Mouse (Mus musculus) urinary bladder, postnatal 4 days (tissue): Measurements from ENCODE around the gene Hoxa3.

ENCODE experiments used
- DNase-seq, 2 experiments: peaks; one replicate each; pipeline ENCODE4 v3.0.0; 2021 to 2022; ENCODE audit warnings: low spot score in 2 of 2

Gene Hoxa3

DNA sequence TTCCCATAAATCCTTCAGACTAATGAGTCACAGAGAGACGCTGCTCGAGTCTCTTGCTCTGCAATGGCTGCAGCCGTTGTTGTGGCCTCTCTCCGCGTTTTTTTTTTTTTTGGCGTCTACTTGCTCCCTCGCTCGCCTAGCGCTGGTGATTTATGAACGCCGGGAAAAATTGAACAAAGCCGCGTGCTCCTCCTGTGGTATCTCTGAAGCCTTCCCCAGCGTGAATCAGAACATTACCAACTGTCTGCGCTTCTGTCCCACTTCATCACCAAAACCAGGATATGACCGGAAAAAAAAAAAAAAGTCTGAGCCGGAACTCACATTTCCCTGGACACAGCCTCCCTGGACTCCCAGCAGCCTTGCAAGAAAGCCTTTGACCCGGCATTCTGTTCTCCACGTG lies 27.9 kb downstream of the Hoxa3 start:
- DNase-seq, result no peak

DNA sequence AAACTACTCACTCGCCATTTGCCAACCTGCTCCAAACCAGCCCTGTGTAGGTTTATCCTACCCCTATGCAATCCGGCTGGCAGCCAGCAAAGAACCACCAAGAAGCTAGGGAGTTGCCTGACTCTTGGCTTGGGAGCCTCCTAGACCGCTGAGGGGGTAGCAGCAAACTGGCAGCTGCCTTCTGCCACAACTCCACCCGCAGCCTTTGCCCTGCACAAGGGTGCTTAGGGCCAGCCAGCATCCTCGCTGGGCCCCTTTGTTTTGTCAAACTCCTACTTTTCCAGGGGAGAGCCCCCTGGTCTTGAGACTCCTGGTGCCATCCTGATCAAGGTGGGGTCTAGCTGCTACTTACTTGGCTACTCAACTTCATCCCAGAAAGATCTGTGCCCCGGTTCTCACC lies 28.5 kb downstream of the Hoxa3 start:
- no peak for DNase-seq

DNA sequence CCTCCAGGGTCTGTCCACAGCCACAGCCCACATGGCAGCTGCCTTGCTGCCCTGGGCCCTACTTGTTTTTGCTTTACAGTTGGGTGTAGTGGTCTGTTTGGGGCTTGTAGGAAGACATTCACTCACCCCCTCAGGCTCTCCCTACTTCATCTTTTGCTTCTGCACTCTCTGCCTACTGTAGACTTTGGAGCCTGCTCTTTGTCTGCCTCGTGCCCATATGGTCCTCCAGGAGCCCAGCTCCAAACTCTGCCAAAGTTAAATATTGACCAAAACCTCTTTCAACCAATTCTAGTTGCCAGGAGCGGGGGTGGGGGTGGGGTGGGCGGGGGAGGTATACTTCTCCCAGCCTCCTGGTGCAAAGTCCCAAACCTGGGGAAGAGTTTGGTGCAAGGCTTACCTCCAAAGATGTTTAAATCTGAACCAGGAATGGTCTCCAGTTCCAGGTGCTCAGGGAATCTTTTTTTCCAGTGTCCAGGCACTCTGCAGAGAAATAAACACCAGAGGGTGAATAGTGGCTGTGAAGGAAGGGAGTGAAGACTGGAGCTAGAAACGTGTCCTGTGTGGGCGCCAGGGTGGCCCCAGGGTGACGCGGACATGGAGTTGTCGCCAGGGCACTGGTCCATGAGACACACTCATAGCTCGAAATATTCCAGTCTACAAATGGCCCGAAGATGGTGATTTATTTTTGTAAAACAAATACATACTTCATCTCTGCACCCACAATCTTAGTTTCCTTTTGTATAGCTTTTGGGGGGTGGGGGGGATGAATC lies 29.6 kb downstream of the Hoxa3 start:
- no peak for DNase-seq

DNA sequence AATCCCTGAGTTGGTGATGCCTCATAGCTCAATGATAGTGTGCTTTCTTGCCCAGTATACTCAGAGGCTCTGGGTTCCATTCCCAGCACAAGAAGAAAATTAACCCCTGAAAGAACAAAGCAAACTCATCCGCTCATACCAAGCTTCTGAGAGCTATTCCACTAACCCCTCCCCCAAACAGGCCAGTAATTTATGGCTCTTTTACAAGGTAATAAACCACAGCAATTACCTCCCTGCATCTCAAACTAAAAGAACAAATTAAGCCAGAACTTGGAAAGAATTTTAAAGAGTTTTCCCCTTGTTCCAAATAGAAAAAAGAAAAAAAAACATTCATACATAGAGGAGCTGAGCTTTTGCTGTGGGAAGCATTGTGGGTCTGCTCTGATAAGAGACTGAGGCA lies 30.3 kb downstream of the Hoxa3 start:
- no peak for DNase-seq

DNA sequence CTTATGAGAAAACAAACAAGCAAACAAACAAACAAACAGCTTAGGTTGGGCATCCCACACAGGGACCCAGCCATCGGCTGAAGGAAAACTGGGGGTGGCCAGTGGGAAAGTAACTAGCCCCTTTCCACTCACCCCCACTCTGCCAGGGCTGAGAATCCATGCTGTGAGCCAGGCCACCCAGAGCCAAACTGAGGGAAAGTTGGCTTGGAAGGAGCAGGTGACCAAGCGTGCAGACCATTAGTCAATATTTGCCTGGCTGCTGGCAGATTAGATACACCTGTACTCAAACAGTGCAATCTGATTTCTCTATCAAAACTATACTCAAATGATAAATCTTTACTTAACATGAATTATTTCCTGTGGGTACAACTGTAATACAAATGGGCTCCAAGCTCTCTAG lies 31.1 kb downstream of the Hoxa3 start:
- DNase-seq, result no peak

DNA sequence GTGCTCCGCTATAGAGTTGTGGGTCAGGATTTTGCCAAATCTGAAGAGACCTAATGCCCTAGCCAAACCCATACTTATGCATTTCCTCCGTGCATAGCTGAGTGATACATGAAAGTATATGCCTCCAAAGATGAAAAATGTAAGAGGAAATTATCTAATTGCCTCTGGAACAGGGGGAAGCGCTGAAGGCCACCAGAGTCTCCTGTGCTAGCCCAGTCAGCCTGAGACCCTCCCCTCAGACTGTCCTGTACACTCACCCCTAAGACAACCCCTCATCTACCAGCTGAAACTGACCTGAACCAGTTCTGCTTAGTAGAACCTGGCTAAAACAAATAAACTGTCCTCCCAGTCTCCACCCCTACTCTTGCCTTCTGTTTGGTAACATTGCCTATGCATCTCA lies 32.4 kb downstream of the Hoxa3 start:
- no peak for DNase-seq

DNA sequence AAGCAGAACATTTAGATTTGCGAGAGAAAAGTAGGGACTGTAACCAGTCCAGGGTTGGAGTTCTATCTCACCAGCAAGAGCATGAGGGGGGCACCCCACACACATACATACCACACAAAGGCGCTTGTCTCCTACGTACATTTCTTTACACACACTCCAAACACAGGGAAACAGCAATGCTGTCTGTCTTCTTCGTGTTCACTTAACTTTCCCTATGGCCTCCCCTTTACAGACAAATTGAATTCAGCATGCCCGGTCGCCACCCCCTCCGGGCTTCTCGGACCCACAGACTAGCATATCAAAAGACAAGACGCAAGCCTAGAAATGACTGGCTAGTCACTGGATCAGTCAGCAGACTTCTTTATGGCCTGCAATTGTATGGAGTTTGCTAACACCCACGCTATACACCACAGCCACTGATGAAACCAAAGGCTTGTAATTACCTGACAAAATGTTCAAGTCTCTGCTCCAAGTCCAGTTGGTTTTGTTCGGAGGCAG lies 32.9 kb downstream of the Hoxa3 start:
- DNase-seq, result no peak

DNA sequence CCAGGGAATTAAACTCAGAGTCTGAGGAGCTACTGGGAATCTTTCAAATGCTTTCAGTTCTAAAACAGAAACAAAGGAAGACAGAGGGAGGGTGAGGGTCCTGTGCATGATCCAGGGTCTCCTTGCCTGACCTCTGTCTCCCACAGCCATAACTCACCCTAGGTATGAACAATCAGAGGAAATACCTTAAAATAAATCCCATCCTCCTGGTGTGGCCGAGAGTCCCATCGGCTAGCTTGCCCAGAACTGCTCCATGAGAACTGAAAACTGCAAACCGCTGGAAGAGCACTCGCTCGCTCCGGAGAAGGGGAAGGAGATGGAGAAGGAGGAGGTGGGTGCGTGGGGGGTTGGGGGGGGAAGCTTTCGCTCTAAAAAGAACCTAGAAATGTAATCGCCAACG lies 33.4 kb downstream of the Hoxa3 start:
- DNase-seq, result no peak

DNA sequence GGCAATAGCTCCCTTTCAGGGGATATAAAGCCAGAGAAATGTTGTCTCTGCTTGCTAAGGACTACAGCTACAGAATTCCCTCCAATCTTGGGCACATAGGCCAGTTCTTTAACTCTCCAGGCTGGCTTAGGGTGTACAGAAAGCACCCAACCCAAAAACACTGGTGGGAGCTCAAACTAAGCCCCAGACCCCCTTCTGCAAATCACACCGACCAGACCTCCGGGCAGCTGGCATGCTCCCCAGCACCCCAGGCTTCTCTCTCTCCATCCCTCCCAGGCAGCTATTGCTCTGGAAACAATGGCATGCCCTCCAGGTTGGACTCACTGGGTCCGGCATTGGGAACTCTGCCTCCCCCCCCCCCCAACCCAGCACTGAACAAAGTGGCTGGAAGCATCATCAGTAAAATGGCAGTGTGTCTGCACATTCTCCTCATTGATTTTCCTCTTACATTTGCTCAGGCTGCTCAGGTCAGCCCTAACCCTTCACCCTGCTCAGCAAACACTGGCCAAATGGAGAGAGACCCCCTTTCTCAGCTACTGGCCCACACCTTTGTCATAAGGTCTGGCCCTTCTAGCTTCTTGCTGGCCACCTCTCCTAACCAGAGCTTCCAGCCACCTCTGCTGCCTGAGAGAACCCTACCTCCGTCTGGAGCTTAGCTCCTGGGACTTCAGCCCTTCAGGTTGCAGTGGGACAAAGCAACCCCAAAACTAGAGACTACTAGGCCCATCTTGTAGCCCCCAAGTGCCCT lies 34.0 kb downstream of the Hoxa3 start:
- DNase-seq, result no peak

DNA sequence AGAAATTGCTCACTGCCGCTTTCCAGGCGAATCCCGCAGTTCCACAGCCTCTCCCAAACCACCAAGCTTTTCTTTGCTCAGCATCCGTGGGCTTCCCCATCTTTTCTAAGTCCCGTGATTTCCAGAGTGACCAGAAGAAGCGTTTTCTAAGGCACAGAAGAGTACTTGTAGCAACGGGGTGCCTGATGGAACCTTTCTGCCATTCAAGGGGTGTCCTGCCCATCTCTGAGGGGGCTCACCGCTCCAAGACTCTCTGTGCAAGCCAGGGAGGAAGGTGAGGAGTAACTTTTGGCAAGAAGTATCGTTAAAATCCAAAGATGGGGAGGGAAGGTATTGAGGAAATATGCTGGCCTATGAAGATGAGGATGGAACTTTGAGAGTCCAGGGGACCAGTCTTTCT lies 35.3 kb downstream of the Hoxa3 start:
- DNase-seq, result no peak

DNA sequence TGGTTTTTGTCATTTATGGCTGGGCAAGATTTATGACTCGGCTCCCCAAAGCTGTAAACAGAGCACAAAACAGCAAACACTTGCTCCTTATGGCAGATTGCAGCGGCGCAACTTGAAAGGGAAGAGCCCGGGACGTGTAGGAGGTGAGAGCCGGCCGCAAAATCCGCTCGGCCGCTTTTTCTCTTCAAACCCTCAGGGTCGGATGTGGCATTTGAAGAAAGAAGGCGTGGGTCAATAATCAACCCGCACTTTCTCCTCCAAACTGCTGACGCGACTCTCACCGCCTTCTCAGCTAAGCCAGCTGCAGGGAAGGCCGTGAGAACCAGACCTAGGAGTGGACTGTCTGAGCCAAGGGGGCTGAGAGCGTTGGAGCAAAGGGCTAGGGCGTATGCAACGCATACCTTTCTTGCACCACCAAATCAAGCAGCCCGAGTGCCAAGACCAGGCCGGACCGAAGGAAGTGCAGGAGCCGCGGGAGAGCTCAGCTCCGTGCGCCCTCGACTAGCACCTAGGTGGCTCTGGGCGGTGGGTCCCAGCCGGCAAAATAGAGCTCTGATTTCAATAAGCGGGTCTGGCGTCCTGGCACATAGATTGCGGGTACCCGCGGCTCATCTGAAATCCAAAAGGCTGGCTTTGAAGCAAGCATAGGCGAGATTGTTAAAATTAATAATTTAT lies 35.9 kb downstream of the Hoxa3 start, which contains the start of gene 5730596B20Rik:
5730596B20Rik (plus strand) TSS at position 438 of the 675 bp plus-strand sequence.
- DNase-seq, result no peak

DNA sequence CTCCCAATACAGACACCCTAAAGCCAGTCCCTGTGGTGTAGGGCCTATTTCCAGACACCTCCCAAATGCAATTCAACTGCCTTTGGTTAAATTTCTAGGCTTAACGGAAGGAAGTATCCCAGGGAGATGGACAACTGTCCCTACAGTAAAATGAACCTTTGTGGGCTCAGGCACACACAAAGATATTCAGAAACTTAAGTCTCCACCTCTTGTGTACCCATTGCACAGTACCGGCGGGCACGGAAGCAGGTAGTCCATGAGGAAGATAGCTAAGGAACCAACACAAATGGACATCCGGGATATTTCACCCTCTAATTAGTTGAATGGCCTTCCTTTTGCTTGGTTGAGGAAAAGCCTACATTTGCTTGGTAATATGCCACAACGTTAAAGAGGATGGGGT lies 36.7 kb downstream of the Hoxa3 start:
- DNase-seq, result no peak

DNA sequence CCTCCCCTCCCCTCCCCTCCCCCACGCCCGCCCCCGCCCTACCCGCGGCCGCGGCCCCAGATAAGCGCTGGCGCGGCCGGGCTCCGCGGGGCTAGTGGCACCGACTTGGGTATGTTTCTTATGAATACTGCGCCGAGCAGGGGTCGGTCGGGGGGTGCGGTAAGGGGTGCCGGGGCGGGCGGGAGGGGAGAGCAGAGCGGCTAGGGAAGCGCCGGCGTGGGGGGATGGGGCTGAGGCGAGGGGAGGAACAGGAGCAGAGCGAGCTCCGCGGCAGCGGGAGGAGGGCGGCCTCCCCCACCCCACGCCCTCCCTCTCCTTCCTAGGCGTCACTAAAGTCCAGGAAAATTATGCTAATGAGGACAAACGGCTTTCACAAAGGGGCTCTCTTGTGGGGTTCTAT lies 37.3 kb downstream of the Hoxa3 start:
- no peak for DNase-seq

DNA sequence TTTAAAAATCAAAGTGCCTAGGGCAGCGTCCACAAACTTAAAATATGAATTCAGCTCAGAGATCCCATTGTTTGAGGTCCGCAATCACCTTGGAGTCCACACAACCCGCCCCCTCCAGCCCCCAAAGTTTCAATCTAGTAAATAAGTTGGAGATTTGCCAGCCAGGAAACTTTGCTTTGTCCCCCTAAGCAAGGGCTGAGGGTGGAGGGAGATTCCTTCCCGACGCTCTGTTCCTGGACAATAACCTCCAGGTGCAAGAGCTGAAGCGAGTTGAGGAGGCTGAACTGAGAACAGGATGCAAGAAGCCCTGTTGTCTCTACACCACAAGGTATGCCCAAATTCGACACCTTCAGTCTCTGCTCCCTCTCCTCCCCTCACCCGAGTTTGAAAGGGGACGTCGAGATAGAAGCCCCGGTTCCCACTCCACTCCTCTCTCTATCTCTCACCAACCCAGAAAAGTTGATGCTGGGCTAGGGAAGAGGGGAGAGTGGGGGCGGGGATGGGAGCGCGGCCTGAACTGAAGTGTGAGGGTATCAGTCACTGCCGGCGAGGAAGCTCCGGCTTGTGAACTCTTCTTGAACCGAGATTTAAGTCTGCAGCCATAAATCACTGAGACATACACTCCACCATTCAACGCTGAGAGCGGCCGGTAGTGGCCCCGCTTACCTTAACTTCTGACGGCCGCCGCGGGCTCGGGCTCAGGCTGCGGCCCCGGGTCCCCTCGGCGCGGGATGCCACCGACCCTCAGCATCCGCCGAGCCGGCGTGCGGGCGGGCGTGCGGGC lies 38.0 kb downstream of the Hoxa3 start:
- no peak for DNase-seq

DNA sequence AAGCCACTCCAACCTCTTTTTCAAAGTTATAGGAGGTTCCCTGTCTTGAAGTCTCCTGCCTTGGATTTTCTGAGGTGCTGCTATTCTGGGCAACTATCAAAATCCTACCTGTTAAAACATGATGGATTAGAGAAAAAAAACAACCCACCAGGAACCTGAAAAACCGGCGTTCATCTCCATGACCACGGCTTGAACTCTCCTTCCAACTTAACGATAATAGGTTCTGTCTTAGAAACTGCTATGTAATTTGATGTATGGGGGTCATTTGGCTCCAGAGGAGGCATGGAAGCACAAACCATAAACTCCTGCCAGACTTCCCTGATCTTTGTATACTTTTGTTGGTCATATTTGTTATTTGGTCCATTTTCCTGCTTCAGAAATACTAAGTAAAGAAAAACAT lies 39.5 kb downstream of the Hoxa3 start:
- DNase-seq, result peak in 1 of 2 experiments; percentile 12

DNA sequence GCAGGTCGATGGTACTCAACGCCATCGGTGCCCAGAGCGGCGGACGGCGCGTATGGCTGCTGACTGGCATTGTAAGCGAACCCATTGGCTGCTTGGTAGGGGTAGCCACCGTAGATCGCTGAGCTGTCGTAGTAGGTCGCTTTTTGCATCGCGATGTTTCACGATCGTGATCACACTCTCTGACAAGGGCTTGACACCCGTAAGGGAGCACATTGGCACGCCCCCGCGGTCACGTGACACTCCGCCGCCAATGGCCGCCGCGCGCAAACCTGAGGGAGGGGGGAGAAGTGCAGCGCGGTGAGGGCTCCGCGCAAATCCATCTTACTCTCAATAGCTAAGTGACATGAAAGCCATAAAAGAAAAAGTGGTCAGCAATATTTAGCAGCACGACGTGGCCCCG lies 40.6 kb downstream of the Hoxa3 start:
- peak; percentile 71 to 93 for DNase-seq

DNA sequence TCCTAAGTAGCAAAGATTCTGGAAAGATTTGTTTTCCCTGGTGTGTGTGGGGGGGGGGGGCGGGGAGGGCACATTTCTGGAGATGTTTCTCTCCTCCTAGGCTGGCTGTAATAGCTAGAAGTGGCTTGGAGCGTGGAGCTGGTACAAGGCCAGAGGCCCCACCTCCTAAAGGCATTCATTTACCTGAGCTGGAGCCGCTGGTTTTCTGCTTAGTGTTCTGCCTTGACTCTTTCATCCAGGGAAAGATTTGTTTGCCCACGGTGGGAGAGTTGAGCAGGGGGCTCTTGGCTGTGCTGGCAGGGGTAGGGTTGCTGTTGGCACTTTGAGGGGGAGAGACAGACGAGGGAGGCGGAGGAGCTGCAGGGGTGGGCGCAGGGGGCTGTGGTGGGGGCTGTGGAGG lies 41.2 kb downstream of the Hoxa3 start:
- no peak for DNase-seq

DNA sequence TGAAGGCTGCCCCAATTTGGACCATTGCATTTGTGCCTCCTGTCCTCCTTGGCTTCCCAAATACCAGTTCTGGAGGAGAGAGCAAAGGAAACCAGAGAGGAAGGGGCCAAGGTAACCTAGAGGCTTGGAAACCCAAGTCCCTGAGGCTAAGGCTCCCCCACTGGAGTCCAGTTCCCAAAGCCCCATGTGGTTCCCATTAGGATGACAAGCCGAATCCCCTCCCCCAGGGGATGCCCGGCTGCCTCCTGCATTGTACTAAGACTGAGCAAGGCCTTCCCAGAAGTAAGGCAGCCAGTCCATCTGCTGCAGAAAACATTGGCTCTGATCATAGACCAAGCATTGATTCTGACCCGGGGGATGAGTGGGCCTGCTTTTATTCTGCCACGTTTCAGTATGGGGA lies 41.8 kb downstream of the Hoxa3 start:
- no peak for DNase-seq

DNA sequence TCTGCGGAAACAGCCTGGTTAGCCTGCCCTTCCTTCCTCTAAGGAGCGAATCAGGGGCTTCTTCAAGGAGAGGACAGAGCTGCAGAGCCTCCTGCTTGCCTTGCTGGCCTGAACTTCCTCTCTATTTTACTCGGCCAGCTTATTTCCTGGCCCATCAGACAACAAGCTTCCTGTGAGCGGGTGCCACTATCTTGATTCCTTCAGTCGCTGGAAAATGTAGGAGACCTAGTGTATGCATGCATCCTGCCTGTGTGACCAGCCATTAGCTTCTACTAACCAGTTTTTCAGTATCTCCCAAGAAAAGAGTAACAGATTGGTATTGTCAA lies 42.3 kb downstream of the Hoxa3 start:
- no peak for DNase-seq

DNA sequence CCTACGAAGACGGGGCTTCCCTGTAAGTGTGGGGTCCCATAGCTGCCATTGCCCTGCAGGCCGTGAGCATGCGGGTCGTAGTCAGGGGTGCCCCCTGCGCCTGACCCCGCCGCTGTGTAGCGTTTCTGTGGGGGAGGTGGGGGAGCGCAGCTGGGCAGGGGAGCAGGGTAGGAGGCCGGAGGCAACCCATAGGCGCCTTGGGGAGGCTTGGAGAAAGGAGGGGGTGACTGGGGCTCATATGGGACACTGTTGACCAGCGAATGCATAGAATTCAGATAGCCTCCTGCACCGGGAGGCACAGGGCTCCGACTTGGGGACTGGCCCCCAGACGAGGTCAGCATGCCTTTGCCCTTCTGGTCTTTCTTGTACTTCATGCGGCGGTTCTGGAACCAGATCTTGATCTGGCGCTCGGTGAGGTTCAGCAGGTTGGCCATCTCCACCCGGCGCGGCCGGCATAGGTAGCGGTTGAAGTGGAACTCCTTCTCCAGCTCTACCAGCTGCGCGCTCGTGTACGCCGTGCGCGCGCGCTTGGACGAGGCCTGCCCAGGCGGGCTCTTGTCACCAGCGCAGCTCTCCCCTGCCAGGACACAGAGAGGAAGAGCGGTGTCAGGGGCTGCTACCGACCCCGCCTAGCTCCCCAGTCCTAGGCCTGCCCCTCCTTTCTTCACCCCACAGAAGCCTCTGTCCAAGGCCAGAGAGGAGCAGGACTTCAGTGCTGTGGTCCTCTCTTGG lies 42.8 kb downstream of the Hoxa3 start:
- DNase-seq, result peak in 1 of 2 experiments; percentile 14

DNA sequence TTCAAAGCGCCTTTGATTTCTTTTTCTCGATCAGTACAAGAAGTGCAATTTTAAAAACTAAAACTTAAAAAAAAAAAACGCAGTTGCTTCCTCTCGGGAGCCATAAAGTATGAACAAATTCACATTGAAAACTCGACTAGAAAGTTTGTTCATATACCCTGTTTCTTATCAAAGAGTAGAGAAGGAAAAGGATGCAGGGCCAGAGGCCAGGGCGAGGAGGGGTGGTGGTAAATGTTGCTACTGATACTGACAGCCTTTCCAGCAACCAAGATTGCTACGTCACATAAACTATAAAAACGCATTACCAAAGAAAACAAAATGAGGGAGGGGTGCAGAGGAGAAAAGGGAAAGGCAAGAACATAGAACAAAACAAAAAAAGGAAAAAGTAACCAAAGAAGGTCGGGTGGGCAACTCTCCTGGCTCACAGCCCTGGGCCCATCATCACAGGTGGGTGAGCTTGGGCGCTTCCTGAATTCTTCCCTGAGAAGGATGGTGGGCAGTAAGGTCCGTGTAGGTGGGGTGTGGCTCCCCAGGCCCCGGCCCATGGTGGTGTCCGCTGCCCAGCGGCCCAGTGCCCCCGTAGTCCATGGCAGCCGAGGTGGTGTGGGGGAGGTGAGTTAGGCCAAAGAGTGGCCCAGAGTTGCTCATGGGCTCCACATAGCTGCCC lies 43.5 kb downstream of the Hoxa3 start:
- DNase-seq, result peak in 1 of 2 experiments; percentile 7
